Mouse (Mus musculus) thymus, postnatal 4 days (tissue): Measurements from ENCODE around the gene Gpr19.

Source experiments
- DNase-seq: peaks from one replicate; pipeline ENCODE4 v3.0.0; 2021

Gene Gpr19

DNA sequence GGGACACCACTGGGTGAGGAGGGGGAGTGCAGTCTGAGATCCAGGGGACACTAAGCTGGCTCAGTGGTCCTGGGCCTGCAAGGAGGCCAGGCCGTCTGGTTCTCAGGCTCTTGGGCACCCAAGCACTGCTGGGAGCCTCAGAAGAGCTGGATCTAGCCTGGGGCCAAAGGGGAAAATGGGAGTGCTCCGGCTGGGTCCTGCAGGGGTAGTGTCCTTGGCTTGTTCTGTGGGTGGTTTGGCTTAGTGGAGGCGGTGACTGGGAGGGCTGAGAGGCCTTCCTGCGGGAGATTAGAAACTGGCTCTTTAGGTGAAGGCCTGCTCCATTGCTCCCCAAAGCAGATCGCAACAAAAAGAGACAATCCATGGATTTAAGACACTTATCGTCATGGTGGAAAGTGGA, 52.1 kb downstream of the Gpr19 start:
- DNase-seq = no peak

DNA sequence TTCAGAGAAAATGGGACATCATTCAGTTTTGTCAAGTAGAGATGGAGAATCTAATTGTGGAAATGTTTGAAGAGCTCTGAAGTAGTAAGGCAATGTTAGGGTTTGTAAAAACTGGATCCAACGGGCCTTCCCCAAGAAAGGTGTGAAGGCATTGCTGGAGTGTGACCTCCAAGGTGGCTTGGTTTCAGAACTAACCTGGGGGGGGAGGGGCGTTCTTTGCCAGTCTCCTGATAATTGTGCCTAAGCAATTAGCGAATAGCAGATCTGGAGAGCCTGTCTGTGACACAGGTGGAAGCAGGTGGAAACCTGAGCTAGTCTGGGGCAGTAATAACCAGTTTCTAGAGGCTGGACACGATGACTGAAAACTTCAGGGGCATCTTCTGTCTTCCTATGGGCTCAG, 52.7 kb downstream of the Gpr19 start:
- no peak for DNase-seq

DNA sequence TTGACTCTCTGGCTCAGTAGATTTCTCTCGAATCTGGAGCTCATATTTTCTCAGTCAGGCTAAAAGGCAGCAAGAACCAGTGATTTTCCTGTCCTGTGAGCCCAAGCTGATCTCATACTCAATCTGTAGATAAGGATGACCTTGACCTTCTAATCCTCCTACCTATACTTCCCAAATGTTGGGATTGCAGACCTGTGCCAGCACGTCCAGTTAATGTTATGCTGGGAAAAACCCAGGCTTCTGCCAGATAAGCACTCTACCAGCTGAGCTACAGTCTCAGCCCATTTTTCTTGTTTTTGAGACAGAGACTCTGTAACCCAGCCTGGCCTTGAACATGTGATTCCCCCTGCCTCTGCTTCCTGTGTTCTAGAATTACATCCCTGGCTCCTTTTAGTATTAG, 58.0 kb downstream of the Gpr19 start:
- DNase-seq = no peak

DNA sequence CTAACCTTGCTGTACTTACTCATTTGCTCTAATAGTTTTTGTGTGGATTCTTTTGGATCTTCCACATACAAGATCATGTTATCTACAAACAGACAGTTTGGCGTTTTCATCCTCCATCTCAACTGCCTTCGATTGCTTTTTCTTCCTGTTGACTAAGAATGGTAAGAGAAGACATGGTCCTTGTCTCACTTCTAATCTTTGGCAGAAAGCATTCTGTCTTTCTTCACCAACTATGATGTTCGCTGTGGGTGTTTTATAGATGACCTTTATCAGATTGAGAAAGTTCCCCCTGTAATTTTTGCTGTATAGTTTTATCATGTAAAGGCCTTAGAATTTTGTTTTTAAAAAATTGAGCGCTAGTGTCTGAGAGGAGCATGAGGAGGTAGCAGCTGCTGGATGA, 60.3 kb downstream of the Gpr19 start:
- DNase-seq = no peak

DNA sequence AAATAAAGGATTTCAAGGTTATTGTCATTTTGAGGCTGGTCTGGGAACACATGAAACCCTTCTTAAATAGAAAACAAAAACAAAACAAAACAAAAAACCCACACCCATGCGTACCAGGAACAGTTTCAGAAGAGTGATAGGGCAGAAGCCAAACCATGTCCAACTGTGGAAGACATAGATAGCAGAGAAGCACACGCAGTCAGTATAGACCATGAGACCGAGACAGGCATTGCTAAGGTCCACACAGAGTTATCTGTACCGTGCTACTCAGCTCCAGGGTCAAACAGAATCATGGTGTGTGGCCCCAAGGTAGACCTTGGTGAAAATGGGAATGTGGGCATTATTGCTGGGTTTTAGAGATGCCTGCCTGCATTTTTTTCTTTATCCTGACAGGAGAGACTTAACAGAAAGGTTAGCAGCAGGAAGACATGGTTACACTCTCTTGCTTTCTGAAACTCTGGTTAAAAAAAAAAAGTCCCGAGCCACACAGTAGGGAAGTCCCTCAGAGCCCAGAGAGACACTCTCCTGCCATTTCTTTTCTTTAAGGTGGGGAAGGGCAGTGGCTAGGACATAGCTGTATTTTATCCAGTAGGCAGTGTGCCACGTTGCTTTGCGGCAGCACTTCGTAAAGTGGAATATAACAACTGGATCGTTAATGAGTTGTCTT, 63.7 kb downstream of the Gpr19 start:
- DNase-seq = no peak

DNA sequence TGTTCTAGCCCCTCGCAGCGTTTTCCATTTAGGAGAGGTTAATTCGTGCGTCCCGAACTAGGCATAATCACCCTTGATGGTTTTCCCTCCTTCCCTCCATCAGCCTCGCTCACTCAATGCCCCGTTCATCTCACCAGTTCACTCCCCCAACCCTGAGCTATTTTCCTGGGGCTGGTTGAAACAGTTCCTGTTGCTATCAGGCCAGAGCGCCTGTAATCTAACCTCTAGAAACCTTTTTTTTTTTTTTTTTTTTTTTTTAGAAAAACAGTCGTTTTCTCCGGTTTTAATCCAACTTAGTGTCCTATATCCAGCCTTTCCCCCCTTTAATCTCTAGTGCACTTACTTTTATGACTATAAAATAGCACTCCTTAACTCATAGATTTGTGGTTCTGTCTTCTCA, 67.6 kb downstream of the Gpr19 start:
- DNase-seq = peak; percentile 18

DNA sequence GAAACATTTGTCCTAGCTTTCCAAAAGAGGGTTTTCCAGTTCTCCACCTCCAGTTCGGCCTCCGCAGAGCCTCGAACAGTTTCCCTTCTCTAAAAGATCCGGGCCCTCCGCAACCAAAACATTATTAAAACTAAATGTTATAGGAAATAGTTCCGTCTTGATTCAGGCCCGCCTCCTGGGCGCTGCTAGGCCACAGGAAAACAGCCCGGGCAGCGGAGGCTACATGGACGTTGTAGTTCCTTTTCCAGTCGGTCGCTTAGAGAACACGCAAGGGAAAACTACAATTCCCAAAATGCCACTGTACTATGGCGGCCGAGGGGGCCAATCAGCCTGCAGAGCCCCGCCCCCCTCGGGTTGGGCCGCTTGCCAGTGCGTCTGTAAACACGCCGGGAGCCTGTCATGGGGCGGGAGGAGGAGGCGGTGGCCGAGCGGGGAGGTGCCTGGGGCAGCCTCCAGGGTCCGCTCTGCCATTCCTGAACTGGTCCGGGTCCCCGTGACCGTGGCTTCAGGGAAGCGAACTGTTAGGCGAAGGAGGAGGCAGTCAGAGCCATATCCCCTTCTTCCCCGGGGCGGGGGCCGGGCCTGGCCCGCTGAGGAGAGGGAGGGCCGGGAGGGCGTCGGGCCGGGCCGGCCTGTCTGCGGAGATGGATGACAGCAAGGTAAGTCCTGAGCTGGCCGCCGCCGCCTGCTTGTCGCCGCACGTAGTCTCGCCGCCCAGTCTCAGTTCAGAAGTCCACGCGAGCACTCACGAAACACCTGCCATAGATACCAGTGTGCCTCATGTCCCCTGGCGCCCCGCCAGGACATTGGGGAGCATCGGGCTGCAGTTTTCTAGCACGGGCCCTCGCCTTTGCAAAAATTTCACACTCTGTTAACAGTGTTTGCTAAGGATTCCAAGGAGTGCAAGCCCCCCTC, 68.3 kb downstream of the Gpr19 start, which contains the start of gene Crebl2:
TSS of gene Crebl2 (plus strand) at position 369 of the 915 bp plus-strand sequence.
- peak; percentile 98 for DNase-seq

DNA sequence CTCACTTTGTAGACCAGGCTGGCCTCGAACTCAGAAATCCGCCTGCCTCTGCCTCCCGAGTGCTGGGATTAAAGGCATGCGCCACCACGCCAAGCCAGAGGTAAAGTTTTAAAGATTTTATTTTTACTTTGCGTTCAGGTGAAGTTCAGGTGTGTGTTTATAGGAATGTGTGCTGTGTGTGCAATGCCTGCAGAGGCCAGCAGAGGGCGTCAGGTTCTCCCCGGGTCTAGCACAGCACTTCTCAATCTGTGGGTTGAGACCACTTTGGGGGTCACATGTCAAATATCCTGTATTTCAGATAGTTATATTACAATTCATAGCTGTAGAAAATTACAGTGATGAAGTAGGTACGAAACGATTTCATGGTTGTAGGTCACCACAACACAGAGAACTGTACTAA, 75.5 kb downstream of the Gpr19 start:
- DNase-seq = peak; percentile 73

DNA sequence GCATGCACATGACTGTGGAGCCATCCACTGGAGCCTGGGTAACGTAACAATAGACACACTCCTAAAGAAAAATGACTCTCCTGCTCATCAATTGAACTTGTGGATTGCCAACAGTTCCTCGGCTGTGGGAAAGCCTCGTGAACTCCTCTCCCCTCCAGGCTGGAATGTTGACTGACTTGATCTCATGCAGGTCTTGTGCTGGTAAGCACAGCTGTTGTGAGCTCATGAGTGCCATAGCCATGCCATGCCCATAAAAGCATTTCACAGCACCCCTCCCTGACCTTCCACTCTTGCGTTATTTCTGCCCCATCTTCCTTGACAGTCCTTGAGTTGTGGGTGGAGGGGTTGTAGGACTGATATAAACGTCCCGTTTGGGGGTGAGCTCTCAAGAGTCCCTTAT, 78.0 kb downstream of the Gpr19 start:
- DNase-seq = no peak

DNA sequence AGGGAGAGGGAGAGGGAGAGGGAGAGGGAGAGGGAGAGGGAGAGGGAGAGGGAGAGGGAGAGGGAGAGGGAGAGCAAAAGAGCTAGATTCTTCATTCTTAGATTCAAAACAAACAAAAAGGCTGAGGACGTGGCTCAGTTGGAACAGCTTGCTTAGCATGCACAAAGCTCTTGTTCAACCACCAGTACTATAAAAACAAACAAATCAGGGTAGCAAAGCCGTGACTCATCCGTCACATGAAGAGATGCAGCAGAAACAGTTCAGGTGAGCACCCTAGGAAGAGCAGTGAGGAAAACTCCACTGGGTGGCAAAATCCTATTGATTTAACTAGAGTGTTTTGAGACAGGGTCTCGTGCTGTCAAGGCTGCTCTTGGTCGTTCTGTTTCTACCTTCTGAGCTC, 78.6 kb downstream of the Gpr19 start:
- DNase-seq = no peak
